Mouse (Mus musculus) lung, embryonic 15.5 days (tissue): ENCODE results near the gene Gm2001. TPM values are rescaled to one million over a fixed set of nuclear protein-coding genes. Genes with fewer than 3 reads are reported as not detected.

Source experiments
- polyA plus RNA-seq: library from polyadenylated mRNA; unstranded; fragments of >200 nt; fragmentation: Nextera tagmentation; extraction: Ambion mirVana; gene quantifications from 2 replicates; pipeline ENCODE4 v1.2.1, GENCODE M21; 2015

Gm2001 gene
- polyA plus RNA-seq, 1 experiment from 2014 or later, result not detected

Other genes with a start within 250 kb of the Gm2001 start
- not detected in 2 replicates for gene Oog1, start 239.7 kb downstream of the Gm2001 start, polyA plus RNA-seq
- gene Gm4027, start 223.5 kb downstream of the Gm2001 start, polyA plus RNA-seq, result not detected in 2 replicates
- gene Gm16381, start 197.7 kb downstream of the Gm2001 start, polyA plus RNA-seq, result not detected in 2 replicates
- gene Gm21319, start 66.6 kb downstream of the Gm2001 start, polyA plus RNA-seq, result not detected in 2 replicates
- gene Gm21936, start 46.8 kb downstream of the Gm2001 start, polyA plus RNA-seq, result not detected in 2 replicates
- not detected in 2 replicates for gene BB287469, start 25.8 kb downstream of the Gm2001 start, polyA plus RNA-seq
- not detected in 2 replicates for gene Gm2016, start 31.7 kb upstream of the Gm2001 start, polyA plus RNA-seq
- not detected in 2 replicates for gene Gm2022, start 53.0 kb upstream of the Gm2001 start, polyA plus RNA-seq
- gene Gm2035, start 77.5 kb upstream of the Gm2001 start, polyA plus RNA-seq, result not detected in 2 replicates
- gene Gm2042, start 111.7 kb upstream of the Gm2001 start, polyA plus RNA-seq, result not detected in 2 replicates
- not detected in 2 replicates for gene Gm2075, start 169.5 kb upstream of the Gm2001 start, polyA plus RNA-seq
- not detected in 2 replicates for gene Gm6803, start 176.4 kb upstream of the Gm2001 start, polyA plus RNA-seq
- not detected in 2 replicates for gene Gm2056, start 184.7 kb upstream of the Gm2001 start, polyA plus RNA-seq
- not detected in 2 replicates for gene Gm16368, start 241.4 kb upstream of the Gm2001 start, polyA plus RNA-seq